Mouse (Mus musculus): ENCODE measurements around the gene Sgcd.

DNA sequence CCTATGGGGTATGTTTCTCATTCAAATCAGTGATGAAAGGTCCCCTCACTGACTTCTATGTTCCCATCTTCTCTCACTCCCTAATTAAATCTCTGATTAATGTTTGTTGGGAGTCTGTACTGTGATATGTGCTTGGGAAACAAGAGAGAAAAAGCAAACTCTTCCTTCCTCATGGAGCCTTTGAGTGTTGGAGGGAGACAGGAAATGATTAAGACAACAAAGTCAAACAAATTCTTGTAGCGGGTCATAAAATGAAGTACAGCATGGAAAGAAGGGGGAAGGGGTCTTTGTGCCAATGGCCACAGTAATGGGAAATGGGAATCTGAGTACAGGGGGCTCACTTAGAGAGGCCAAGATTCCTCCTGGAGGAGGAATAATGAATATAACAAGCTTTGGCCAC is 1063.8 kb downstream of the Sgcd start:
- TF ChIP-seq POLR2A (IDR thresholded peaks at IDR 0.05; ENCODE audit: low read depth, low read length) (no peak), CTCF (IDR thresholded peaks at IDR 0.05; ENCODE audit: borderline replicate concordance, insufficient read depth, low read length) (no peak)
